Mouse (Mus musculus) C2C12 (cell line): ENCODE measurements around the gene Tpm3.

Experiments used
- CTCF ChIP-seq: IDR thresholded peaks from one replicate; pipeline ENCODE4 v1.5.1; 2011; ENCODE audit not compliant: control insufficient read depth, insufficient read depth, insufficient read length
- FOSL1 ChIP-seq: IDR thresholded peaks from one replicate; pipeline ENCODE4 v1.8.0; 2011; ENCODE audit warnings: mild to moderate bottlenecking, low read length; ENCODE audit not compliant: poor library complexity, insufficient read depth, severe bottlenecking
- MAX ChIP-seq: IDR thresholded peaks from one replicate; pipeline ENCODE4 v1.6.1; 2011; ENCODE audit warnings: mild to moderate bottlenecking, control low read depth
- MYOD1 ChIP-seq: IDR thresholded peaks from one replicate; pipeline ENCODE4 v1.6.1; 2011; ENCODE audit warnings: low read depth; ENCODE audit not compliant: control insufficient read depth, insufficient read length
- USF1 ChIP-seq: IDR thresholded peaks from one replicate; pipeline ENCODE4 v1.6.1; 2011; ENCODE audit warnings: low read depth, mild to moderate bottlenecking, control low read depth, moderate library complexity

DNA sequence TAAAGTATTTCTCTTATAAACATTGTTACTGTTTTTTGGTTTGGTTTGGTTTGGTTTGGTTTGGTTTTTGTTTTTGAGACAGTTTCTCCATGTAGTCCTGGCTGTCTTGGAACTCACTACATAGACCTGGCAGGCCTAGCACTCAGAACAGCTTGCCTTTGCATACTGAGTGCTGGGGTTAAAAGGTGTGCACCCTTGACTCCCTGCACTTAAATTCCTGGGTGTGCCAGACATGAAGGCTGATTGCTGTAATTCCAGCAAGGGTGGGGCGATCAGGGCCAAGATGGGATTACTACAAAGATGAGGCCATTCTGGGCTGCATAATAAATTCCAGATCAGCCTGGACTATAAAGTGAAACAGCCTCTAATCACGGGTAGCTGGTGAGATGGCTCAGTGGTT, 29.8 kb downstream of the Tpm3 start:
- no peak for TF ChIP-seq CTCF
- TF ChIP-seq USF1: no peak
- TF ChIP-seq MAX: no peak
- no peak for TF ChIP-seq MYOD1
- TF ChIP-seq FOSL1: no peak
